Mouse (Mus musculus): ENCODE results near the gene Rpl18. TPM values are rescaled to one million over a fixed set of nuclear protein-coding genes. Genes with fewer than 3 reads are reported as not detected.
A peak's percentile ranks its signal among the peaks of the same experiment; 100 is the strongest.

Gene Rpl18
- polyA plus RNA-seq, 1 experiment, result 1,792 TPM

DNA sequence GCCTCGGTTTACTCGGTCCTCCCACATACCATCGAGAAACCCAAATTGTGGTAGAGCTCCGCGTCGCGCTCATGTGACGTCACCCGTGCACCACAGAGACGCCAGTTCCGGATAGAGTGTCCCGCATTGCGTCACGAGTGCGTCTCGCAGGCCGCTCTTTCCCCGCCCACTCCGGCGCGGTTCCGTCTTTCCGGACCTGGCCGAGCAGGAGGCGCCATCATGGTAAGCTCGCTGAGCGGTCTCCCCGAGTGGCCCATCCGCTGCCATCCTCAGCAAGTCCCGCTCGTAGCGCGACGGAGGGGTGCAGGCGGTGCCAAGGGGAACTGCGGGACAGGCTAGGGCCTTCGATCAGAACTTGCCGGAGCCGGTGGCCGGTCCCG is 2.7 kb downstream of the Rpl18 start, which contains the start of gene Sphk2:
Gene Sphk2 (minus strand): TSS at position 85 of the 380 bp plus-strand sequence.
- no peaks in the 10 kb centered on the region for H3K27me3 ChIP-seq (ENCODE audit: control insufficient read depth, insufficient read depth, low read length)
- DNase-seq (ENCODE audit: low read depth in 1 of 2, low spot score in 2 of 2), result peak; percentile 94 to 97
- WGBS, result under 1% methylated on average over 41 of the region's 41 CpGs
- H3K4me1 ChIP-seq (ENCODE audit: control insufficient read depth, insufficient read depth, insufficient read length), result peaks cover 5% of the 10 kb centered on the region; the same call in 1 of the 2 replicates
- peak within 1 kb of the TSS; percentile 90 for H3K4me3 ChIP-seq (ENCODE audit: extremely low read depth, insufficient read depth, insufficient read length)
- peaks cover 24% of the 10 kb centered on the region for H3K36me3 ChIP-seq (ENCODE audit: control insufficient read depth, insufficient read depth, low read length)
- TF ChIP-seq CTCF (IDR thresholded peaks at IDR 0.05; ENCODE audit: extremely low read depth, insufficient read depth, insufficient read length, insufficient replicate concordance) (no peak), POLR2A (IDR thresholded peaks at IDR 0.05; ENCODE audit: low read depth, low read length) (peak; percentile 97)
- peak within 1 kb of the TSS; percentile 93 for H3K27ac ChIP-seq (ENCODE audit: insufficient read depth, low read length)

DNA sequence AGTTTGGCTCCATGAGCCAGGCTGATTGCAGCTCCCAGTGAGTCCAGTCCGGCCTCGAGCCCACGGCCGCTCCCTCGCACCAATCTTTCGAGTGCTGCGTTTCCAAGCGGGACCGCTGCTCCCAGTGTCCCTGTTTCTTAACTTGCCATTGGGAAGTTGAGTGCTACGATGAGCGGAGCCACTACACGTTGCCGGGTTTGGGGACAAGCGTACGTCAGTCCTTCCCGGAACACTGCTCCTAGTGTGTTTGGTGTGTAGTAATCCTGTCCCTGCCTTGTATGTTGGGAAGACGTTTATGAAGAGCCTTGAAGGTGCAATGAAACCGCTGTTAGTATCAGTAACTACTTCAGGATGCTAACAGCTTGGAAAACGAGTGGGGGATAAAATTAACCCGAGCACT is 3.1 kb downstream of the Rpl18 start:
- TF ChIP-seq CTCF (IDR thresholded peaks at IDR 0.05; ENCODE audit: extremely low read depth, insufficient read depth, insufficient read length, insufficient replicate concordance) (no peak), POLR2A (IDR thresholded peaks at IDR 0.05; ENCODE audit: low read depth, low read length) (no peak)
- Histone ChIP-seq H3K27me3 (ENCODE audit: control insufficient read depth, insufficient read depth, low read length) (no peaks in the 10 kb centered on the region), H3K36me3 (ENCODE audit: control insufficient read depth, insufficient read depth, low read length) (peaks cover 20% of the 10 kb centered on the region), H3K4me3 (ENCODE audit: extremely low read depth, insufficient read depth, insufficient read length) (peak overlapping the region; percentile 90), H3K27ac (ENCODE audit: insufficient read depth, low read length) (peak overlapping the region; percentile 82), H3K4me1 (ENCODE audit: control insufficient read depth, insufficient read depth, insufficient read length) (peaks cover 5% of the 10 kb centered on the region; the same call in 1 of the 2 replicates)
- DNase-seq (ENCODE audit: low read depth in 1 of 2, low spot score in 2 of 2), result no peak
- under 1% methylated on average over 20 of the region's 20 CpGs for WGBS

DNA sequence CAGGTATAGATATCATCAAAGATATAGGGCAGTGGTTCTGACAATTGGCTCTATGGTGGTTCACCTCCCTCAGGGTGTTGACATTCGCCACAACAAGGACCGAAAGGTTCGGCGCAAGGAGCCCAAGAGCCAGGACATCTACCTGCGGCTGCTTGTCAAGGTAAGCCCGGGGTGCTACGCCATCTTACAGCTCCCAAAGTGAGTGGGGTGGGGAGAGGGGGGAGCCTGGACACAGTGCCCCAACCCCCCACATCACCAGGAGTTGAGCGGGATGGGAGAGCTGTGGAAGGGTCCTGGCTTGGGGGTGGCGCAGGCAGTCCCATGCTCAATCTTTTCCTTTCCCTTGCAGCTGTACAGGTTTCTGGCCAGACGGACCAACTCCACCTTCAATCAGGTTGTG is 3.9 kb downstream of the Rpl18 start:
- DNase-seq (ENCODE audit: low read depth in 1 of 2, low spot score in 2 of 2), result no peak
- H3K27ac ChIP-seq (ENCODE audit: insufficient read depth, low read length), result no peak overlapping the region
- TF ChIP-seq CTCF (IDR thresholded peaks at IDR 0.05; ENCODE audit: extremely low read depth, insufficient read depth, insufficient read length, insufficient replicate concordance), result no peak
- no peak for TF ChIP-seq POLR2A (IDR thresholded peaks at IDR 0.05; ENCODE audit: low read depth, low read length)
- no peak overlapping the region for H3K4me3 ChIP-seq (ENCODE audit: extremely low read depth, insufficient read depth, insufficient read length)
- peaks cover 5% of the 10 kb centered on the region; the same call in 1 of the 2 replicates for H3K4me1 ChIP-seq (ENCODE audit: control insufficient read depth, insufficient read depth, insufficient read length)
- WGBS, result 90% methylated on average over 10 of the region's 10 CpGs
- peaks cover 24% of the 10 kb centered on the region for H3K36me3 ChIP-seq (ENCODE audit: control insufficient read depth, insufficient read depth, low read length)
- no peaks in the 10 kb centered on the region for H3K27me3 ChIP-seq (ENCODE audit: control insufficient read depth, insufficient read depth, low read length)

DNA sequence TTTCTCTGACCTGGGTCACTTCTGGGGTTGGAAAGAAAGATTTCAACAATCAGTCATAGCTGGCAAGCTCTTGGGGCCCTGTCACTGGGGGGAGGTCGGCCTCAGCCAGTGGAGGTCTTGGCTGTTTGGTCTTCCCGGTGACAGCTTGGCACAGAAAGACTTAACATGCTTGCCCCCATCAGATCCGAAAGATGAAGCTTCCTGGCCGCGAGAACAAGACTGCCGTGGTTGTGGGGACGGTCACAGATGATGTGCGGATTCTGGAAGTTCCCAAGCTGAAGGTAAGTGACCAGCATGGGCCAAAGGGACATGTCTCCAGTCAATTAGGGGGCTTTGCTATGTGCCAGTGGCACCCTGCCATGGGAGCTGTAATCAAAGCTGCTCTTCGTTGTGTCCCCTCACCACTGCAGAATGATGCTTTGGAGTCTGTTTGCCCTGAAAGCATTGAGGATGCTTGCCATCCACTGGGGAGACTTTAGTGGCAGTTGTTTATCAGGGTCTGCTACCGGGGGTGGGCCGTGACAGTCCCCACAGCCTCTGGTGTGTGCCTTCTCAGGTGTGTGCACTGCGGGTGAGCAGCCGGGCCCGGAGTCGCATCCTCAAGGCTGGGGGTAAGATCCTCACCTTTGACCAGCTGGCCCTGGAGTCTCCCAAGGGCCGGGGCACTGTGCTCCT is 4.6 kb downstream of the Rpl18 start:
- DNase-seq (ENCODE audit: low read depth in 1 of 2, low spot score in 2 of 2), result no peak
- no peak for TF ChIP-seq POLR2A (IDR thresholded peaks at IDR 0.05; ENCODE audit: low read depth, low read length)
- no peak for TF ChIP-seq CTCF (IDR thresholded peaks at IDR 0.05; ENCODE audit: extremely low read depth, insufficient read depth, insufficient read length, insufficient replicate concordance)
- H3K27me3 ChIP-seq (ENCODE audit: control insufficient read depth, insufficient read depth, low read length), result no peaks in the 10 kb centered on the region
- H3K27ac ChIP-seq (ENCODE audit: insufficient read depth, low read length), result no peak overlapping the region
- H3K4me1 ChIP-seq (ENCODE audit: control insufficient read depth, insufficient read depth, insufficient read length), result peaks cover 5% of the 10 kb centered on the region; the same call in 1 of the 2 replicates
- H3K36me3 ChIP-seq (ENCODE audit: control insufficient read depth, insufficient read depth, low read length), result peaks cover 24% of the 10 kb centered on the region
- WGBS, result 92% methylated on average over 16 of the region's 16 CpGs
- no peak overlapping the region for H3K4me3 ChIP-seq (ENCODE audit: extremely low read depth, insufficient read depth, insufficient read length)

- no peaks in the 10 kb centered on the region for H3K27me3 ChIP-seq (ENCODE audit: control insufficient read depth, insufficient read depth, low read length)
- no peak within 1 kb of the TSS for H3K4me3 ChIP-seq (ENCODE audit: extremely low read depth, insufficient read depth, insufficient read length)
- H3K27ac ChIP-seq (ENCODE audit: insufficient read depth, low read length), result no peak within 1 kb of the TSS
- WGBS, result 88% methylated on average over 14 of the region's 14 CpGs
- no peak for DNase-seq (ENCODE audit: low read depth in 1 of 2, low spot score in 2 of 2)
- peaks cover 2% of the 10 kb centered on the region; the same call in 1 of the 2 replicates for H3K4me1 ChIP-seq (ENCODE audit: control insufficient read depth, insufficient read depth, insufficient read length)
- H3K36me3 ChIP-seq (ENCODE audit: control insufficient read depth, insufficient read depth, low read length), result peaks cover 26% of the 10 kb centered on the region
- no peak for TF ChIP-seq POLR2A (IDR thresholded peaks at IDR 0.05; ENCODE audit: low read depth, low read length)
- TF ChIP-seq CTCF (IDR thresholded peaks at IDR 0.05; ENCODE audit: extremely low read depth, insufficient read depth, insufficient read length, insufficient replicate concordance), result no peak
These were observed 5.4 kb downstream of the Rpl18 start, which contains the start of gene Fam83e for GRCm38 (mm10) chr7:45720413-45721233. Fam83e (plus strand) TSS chr7:45721212.

DNA sequence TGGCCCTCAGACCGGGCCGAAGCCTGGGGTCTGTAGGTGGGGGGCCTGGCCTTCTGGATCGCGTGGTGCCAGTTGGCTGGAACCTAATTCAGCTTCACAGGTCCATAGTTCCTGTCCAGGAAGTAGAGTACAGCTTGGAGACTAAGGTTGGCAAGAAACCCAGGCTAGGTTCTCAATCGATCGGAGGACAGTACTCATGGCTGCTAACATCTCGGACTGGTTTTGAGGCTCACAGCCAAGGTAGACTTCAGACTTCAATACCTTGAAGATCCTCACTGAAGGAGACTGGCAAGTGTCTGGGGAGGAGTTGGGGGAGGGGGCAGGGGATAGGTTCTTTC is 5.9 kb downstream of the Rpl18 start:
- H3K27ac ChIP-seq (ENCODE audit: insufficient read depth, low read length), result no peak overlapping the region
- DNase-seq (ENCODE audit: low read depth in 1 of 2, low spot score in 2 of 2), result no peak
- peaks cover 26% of the 10 kb centered on the region for H3K36me3 ChIP-seq (ENCODE audit: control insufficient read depth, insufficient read depth, low read length)
- no peak for TF ChIP-seq CTCF (IDR thresholded peaks at IDR 0.05; ENCODE audit: extremely low read depth, insufficient read depth, insufficient read length, insufficient replicate concordance)
- TF ChIP-seq POLR2A (IDR thresholded peaks at IDR 0.05; ENCODE audit: low read depth, low read length), result no peak
- no peaks in the 10 kb centered on the region; the same call in 1 of the 2 replicates for H3K4me1 ChIP-seq (ENCODE audit: control insufficient read depth, insufficient read depth, insufficient read length)
- no peak overlapping the region for H3K4me3 ChIP-seq (ENCODE audit: extremely low read depth, insufficient read depth, insufficient read length)
- WGBS, result 89% methylated on average over 7 of the region's 7 CpGs
- H3K27me3 ChIP-seq (ENCODE audit: control insufficient read depth, insufficient read depth, low read length), result no peaks in the 10 kb centered on the region

Data from spleen, adult 2 months (tissue).